Mouse (Mus musculus) forebrain, embryonic 15.5 days (tissue): Measurements from ENCODE around the gene Gm11096. TPM values are rescaled to one million over a fixed set of nuclear protein-coding genes. Genes with fewer than 3 reads are reported as not detected.

Experiments used
- ATAC-seq: fragments of 200-750 bp; cut with Nextera tagmentation; replicated peaks from 2 replicates; pipeline ENCODE4 v1.8.0; 2017; ENCODE audit warnings: mild to moderate bottlenecking, moderate TSS enrichment, moderate library complexity
- H3K27ac ChIP-seq: fragments of 300-500 bp; sonication (generic); replicated peaks from 2 replicates; pipeline ENCODE4 v1.5.1; 2015; ENCODE audit warnings: mild to moderate bottlenecking, inconsistent platforms
- H3K27me3 ChIP-seq: fragments of 300-500 bp; sonication (generic); 2 replicates; pipeline ENCODE4 v1.6.1; 2015; ENCODE audit warnings: inconsistent platforms
- H3K36me3 ChIP-seq: fragments of 300-500 bp; sonication (generic); 2 replicates; pipeline ENCODE4 v1.6.1; 2015; ENCODE audit warnings: mild to moderate bottlenecking, inconsistent platforms
- H3K4me1 ChIP-seq: fragments of 300-500 bp; sonication (generic); 2 replicates; pipeline ENCODE4 v1.6.1; 2015; ENCODE audit warnings: inconsistent platforms
- H3K4me2 ChIP-seq: fragments of 300-500 bp; sonication (generic); replicated peaks from 2 replicates; pipeline ENCODE4 v1.6.1; 2015; ENCODE audit warnings: mild to moderate bottlenecking, inconsistent platforms
- H3K4me3 ChIP-seq: fragments of 300-500 bp; sonication (generic); 2 replicates; pipeline ENCODE4 v1.5.1; 2015; ENCODE audit warnings: mild to moderate bottlenecking, inconsistent platforms
- H3K9ac ChIP-seq: fragments of 300-500 bp; sonication (generic); replicated peaks from 2 replicates; pipeline ENCODE4 v1.6.1; 2015; ENCODE audit warnings: mild to moderate bottlenecking, inconsistent platforms
- H3K9me3 ChIP-seq: fragments of 300-500 bp; sonication (generic); 2 replicates; pipeline ENCODE4 v1.6.1; 2016; ENCODE audit warnings: inconsistent platforms
- WGBS: fragments of 180-500 bp; shearing (Covaris S2); methylation state at CpG from one replicate; pipeline ENCODE4 v1.1.7; 2015; ENCODE audit warnings: mixed read lengths; 5-methylcytosine and 5-hydroxymethylcytosine counted together
- polyA plus RNA-seq: library from polyadenylated mRNA; unstranded; fragments of >200 nt; fragmentation: Nextera tagmentation; extraction: Ambion mirVana; gene quantifications from 2 replicates; pipeline ENCODE4 v1.2.1, GENCODE M21; 2015

The Gm11096 gene
- polyA plus RNA-seq, 1 experiment from 2014 or later: not detected

DNA sequence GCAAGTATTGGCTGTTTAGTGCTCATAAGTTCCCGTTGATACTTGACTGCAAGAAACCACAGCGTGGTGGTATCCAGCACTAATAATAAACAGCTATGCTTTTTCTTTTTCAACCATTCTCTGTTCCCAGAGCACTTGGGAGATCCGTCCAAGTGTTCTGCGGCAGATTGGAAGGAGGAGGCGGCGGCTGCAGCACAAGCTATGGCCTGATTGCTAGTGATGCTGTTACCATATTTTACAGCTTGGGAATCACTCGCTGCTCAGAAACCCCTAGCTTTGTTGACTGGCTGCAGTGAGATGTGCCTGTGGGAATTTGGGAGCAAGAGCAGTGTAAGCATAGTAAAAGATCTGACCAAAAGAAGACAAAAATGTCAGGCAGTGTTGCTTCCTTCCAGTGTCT lies 14.3 kb upstream of the Gm11096 start:
- 81% methylated on average over 7 of the region's 7 CpGs for whole genome bisulfite sequencing
- H3K4me1 ChIP-seq: no peaks in the 10 kb centered on the region
- no peak overlapping the region for H3K4me2 ChIP-seq
- no peak overlapping the region for H3K9ac ChIP-seq
- H3K27me3 ChIP-seq: no peaks in the 10 kb centered on the region
- no peaks in the 10 kb centered on the region for H3K36me3 ChIP-seq
- ATAC-seq: no peak
- H3K9me3 ChIP-seq: no peaks in the 10 kb centered on the region
- no peak overlapping the region for H3K4me3 ChIP-seq
- H3K27ac ChIP-seq: 0 out of 2 replicates have a peak overlapping the region, but pooled peaks have one; percentile 13

DNA sequence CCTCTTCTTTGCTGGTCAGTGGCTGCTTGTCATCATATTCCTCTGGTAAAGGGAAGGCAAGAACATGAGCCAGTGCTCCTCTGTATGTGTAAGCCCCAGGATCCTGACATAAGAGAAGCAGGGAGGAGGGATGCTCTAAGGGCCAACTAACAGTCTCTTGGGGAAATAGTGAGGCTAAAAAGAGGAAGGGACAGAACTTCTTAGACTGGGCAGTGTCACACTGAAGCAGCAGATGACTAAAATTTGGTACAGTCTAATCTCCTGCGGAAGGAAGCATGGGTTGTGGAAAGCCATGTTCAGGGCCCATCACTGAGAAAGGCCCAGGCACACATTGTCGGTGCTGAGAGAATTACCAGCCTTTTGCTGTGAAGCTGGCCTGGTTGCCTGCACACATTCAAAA lies 8.8 kb upstream of the Gm11096 start:
- ATAC-seq: no peak
- 0 out of 2 replicates have a peak, but pooled peaks cover 2% of the 10 kb centered on the region for H3K36me3 ChIP-seq
- no peak overlapping the region for H3K4me3 ChIP-seq
- H3K9ac ChIP-seq: no peak overlapping the region
- H3K4me2 ChIP-seq: no peak overlapping the region
- no peak overlapping the region for H3K27ac ChIP-seq
- 89% methylated on average over 2 of the region's 2 CpGs for WGBS
- no peaks in the 10 kb centered on the region for H3K9me3 ChIP-seq
- no peaks in the 10 kb centered on the region for H3K4me1 ChIP-seq
- H3K27me3 ChIP-seq: no peaks in the 10 kb centered on the region

DNA sequence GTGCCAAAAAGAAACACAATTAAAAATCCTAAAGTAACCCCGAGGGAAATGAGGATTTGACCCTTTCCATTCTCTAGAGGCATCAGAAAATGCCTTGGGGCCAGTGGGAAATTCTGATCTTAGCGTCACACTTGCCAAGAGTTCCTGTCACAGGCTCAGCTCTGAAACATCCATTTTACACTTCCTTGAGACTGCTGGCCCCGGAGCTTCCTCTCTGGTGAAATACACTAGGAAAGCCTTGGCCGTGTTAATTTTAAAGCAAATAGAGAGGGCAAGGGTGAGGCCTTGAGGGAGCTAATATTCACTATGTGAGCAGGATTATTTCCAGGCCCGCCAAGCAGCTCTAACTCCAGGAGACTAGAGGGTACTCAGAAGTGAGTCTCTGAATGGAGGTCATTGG lies 8.4 kb upstream of the Gm11096 start:
- Histone ChIP-seq H3K27me3 (no peaks in the 10 kb centered on the region), H3K36me3 (0 out of 2 replicates have a peak, but pooled peaks cover 2% of the 10 kb centered on the region), H3K27ac (no peak overlapping the region), H3K9me3 (no peaks in the 10 kb centered on the region), H3K9ac (no peak overlapping the region), H3K4me2 (no peak overlapping the region), H3K4me3 (no peak overlapping the region), H3K4me1 (no peaks in the 10 kb centered on the region)
- WGBS: 68% methylated on average over 5 of the region's 5 CpGs
- no peak for ATAC-seq

DNA sequence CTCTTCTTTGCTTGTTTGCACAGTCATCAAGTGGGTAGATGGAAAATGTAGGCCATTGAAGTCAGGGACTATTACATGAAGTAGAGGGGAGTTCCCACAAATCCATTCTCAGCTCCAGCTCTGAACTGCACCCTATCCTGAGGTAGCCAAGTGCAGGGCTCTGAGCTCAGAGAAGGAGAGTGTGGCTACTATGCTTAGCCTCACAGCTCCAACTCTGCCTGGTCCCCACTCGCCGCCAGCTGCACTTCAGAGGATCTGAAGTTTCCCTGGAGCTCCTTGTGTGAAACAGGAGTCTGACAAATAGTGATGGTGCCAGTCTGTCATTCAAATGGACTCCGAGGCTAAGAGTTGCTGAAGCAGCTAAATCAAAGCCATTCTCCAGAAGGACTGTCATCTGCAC lies 13.7 kb downstream of the Gm11096 start:
- Histone ChIP-seq H3K27ac (no peak overlapping the region), H3K4me1 (no peaks in the 10 kb centered on the region), H3K36me3 (no peaks in the 10 kb centered on the region), H3K9ac (no peak overlapping the region), H3K27me3 (no peaks in the 10 kb centered on the region), H3K9me3 (no peaks in the 10 kb centered on the region), H3K4me2 (no peak overlapping the region), H3K4me3 (no peak overlapping the region)
- ATAC-seq: no peak
- 66% methylated on average over 3 of the region's 3 CpGs for WGBS

DNA sequence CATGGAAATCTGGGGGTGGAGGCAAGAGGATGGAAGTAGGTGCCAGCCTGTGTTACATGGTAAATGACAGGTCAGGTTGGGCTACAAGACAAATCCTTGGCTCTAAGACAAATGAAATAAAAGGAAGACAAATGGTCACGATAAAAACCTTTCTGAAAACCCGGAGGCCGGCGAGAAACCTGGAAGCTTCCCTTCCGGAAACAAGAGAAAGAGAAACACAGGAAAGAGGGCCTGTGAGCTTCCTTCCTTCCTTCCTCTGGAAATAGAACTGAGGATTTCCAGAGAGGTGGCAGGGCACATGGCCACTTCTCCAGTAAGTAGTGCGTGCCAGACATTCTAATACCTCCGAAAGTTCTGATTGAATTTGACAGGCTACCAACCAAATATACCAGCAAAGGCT lies 14.4 kb downstream of the Gm11096 start:
- H3K9me3 ChIP-seq: no peaks in the 10 kb centered on the region
- whole genome bisulfite sequencing: 87% methylated on average over 7 of the region's 7 CpGs
- no peak for ATAC-seq

DNA sequence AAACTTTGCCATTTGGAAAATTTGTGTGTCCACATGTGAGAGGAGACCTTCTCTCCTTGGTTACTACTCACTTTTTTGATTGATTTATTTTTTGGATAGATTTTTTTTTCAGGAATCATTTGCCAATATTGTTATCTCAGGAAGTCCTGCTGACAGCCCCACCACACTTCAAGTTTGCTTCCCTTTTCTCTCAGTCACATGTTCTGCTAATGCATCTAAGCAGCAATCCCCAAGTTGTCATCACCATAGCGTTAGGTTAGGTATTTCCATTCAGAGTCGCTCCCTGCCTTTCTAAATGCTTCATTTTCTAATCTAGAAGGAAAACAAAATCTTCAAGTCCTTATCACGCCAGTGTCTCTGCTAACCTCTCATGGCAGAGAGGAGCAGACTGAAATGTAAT lies 17.8 kb downstream of the Gm11096 start:
- Histone ChIP-seq H3K4me1 (no peaks in the 10 kb centered on the region), H3K27ac (no peak overlapping the region), H3K36me3 (no peaks in the 10 kb centered on the region), H3K27me3 (no peaks in the 10 kb centered on the region), H3K4me3 (no peak overlapping the region), H3K9ac (no peak overlapping the region), H3K9me3 (no peaks in the 10 kb centered on the region), H3K4me2 (no peak overlapping the region)
- ATAC-seq: no peak
- 89% methylated on average over 3 of the region's 3 CpGs for WGBS

More for the DNA sequence above, 14.4 kb downstream of the Gm11096 start:
- H3K4me2 ChIP-seq: no peak overlapping the region
- no peaks in the 10 kb centered on the region for H3K36me3 ChIP-seq
- H3K27ac ChIP-seq: no peak overlapping the region
- no peaks in the 10 kb centered on the region for H3K4me1 ChIP-seq
- no peak overlapping the region for H3K4me3 ChIP-seq
- H3K27me3 ChIP-seq: no peaks in the 10 kb centered on the region
- H3K9ac ChIP-seq: no peak overlapping the region

DNA sequence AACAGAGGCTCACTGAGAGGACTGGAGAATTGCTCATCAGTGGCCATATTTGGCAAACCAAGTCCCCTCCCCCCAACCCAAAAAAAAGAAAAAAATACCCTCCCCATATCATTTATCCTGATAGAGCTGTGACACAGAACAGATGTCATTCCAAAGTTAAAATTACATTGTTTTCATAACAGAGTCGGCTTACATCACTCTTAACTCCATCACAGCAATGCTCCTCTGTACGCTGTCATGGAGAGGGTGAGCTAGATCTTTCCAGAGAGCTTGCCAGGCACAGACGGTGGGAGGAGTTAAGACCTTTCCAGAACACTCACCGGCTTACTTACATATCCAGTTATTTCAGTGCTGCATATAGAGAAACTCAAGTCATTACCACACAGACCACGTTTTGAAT lies 27.4 kb downstream of the Gm11096 start:
- no peak for ATAC-seq
- Histone ChIP-seq H3K4me2 (no peak overlapping the region), H3K27me3 (no peaks in the 10 kb centered on the region), H3K27ac (no peak overlapping the region), H3K4me1 (peaks cover 16% of the 10 kb centered on the region), H3K36me3 (no peaks in the 10 kb centered on the region), H3K9me3 (no peaks in the 10 kb centered on the region), H3K4me3 (no peak overlapping the region), H3K9ac (no peak overlapping the region)
- 82% methylated on average over 5 of the region's 5 CpGs for WGBS

DNA sequence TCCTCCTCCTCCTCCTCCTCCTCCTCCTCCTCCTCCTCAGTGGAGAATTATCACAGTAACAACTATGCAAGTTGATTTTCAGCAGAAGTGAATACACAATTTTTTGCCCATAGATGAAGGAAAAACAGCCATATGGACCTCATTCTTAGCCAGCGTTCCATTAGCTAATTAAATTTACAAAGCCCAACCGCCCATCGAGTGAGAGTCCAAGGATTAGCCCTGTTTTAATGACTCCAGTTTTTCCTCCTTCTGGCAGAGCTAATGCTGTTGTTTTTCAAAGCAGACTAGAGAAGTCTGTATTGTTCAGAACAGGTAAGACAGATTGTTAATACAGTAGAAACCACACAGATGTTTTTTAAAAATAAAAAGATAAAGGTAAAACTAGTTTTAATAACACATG lies 31.8 kb downstream of the Gm11096 start:
- Histone ChIP-seq H3K27ac (no peak overlapping the region), H3K4me1 (peaks cover 18% of the 10 kb centered on the region), H3K36me3 (no peaks in the 10 kb centered on the region), H3K27me3 (no peaks in the 10 kb centered on the region), H3K4me3 (no peak overlapping the region), H3K9me3 (no peaks in the 10 kb centered on the region), H3K9ac (no peak overlapping the region), H3K4me2 (no peak overlapping the region)
- peak; percentile 64 for ATAC-seq
- 13% methylated on average over 3 of the region's 3 CpGs for WGBS

DNA sequence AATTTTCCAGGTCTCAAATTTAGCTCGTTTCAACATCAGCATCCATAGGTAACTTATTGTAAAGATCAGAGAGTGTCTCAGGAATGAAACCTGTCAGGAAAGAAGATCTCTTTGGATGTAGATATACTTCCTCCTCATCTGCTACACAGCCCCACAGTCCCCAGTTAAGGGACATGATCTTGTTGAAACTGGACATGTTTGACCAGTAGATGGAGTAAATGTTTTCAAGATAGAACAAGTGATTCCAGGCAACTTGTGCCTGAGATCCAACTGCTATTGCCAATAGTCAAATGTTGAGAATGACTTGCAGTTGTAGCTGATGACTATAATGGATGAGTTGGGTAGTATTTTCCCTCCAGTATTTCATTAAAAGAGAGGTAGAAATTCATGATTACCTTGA lies 35.9 kb downstream of the Gm11096 start:
- no peak overlapping the region for H3K9ac ChIP-seq
- WGBS: 84% methylated on average over 1 of the region's 1 CpGs

DNA sequence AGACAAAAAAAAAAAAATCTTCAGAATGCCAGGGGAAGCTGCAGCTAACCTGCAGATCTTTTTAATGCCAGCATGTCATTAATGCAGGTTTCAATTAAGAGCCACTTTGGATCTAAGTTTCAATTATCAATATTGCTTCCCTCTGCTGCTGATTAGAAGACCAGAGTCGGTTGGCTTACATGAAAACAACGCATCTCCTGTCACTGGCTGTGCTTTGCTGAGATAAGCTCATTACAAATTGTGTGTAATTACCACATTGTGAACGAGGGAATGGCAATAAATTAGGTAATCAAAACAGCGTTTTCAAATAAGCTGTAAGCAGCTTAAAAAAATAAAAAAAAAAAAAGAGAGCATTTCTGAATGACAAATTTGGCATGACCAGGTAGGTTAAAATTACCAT lies 38.2 kb downstream of the Gm11096 start:
- Histone ChIP-seq H3K27ac (no peak overlapping the region), H3K4me3 (no peak overlapping the region), H3K9me3 (no peaks in the 10 kb centered on the region), H3K36me3 (no peaks in the 10 kb centered on the region), H3K27me3 (no peaks in the 10 kb centered on the region), H3K9ac (no peak overlapping the region), H3K4me2 (peak overlapping the region; percentile 17), H3K4me1 (peaks cover 24% of the 10 kb centered on the region)
- 21% methylated on average over 4 of the region's 4 CpGs for WGBS
- no peak for ATAC-seq

More for the DNA sequence above, 35.9 kb downstream of the Gm11096 start:
- H3K9me3 ChIP-seq: no peaks in the 10 kb centered on the region
- H3K4me3 ChIP-seq: no peak overlapping the region
- H3K4me1 ChIP-seq: peaks cover 29% of the 10 kb centered on the region
- H3K4me2 ChIP-seq: no peak overlapping the region
- H3K36me3 ChIP-seq: no peaks in the 10 kb centered on the region
- no peak overlapping the region for H3K27ac ChIP-seq
- H3K27me3 ChIP-seq: no peaks in the 10 kb centered on the region
- ATAC-seq: no peak

DNA sequence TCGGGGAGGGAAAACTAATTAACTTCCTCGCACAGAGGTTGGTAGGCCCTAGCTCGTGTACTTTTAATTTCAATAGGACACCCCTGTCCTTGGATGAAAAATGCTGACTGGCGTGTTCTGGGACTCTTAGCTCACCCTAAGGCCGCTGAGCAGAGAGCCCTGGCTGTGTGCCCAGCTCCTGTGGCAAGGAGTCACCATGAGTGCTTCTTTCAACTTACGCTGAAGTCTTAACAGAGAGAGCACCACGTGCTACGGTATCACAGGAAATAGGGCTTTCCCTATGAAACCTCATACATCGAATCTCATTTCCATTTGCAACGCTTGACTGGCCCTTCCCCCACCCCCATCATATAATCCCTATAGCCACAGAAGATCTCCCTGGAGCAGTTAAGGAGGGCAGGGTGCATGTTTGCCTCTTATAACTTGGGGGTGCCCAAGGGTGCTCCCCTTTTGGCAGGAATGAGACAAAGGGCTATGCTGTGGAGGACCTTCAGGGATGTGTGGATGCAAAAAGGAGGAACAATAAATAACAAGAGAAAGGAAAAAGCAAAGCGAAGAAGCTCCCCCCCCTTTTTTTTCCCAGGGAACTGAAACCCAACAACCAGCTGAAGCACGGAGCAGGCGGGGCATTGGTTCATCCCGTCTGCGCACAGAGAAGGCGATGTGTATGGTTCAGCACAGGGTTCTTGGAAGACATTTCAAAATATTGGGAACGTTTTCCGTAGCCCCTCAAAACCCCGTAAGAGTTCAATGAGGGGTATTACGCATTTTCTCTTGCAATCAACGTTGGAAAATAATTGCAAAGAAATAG lies 39.0 kb downstream of the Gm11096 start:
- peak; percentile 77 for ATAC-seq
- H3K27me3 ChIP-seq: no peaks in the 10 kb centered on the region
- no peak overlapping the region for H3K9ac ChIP-seq
- peak overlapping the region; percentile 17 for H3K4me2 ChIP-seq
- no peak overlapping the region for H3K4me3 ChIP-seq
- peaks cover 23% of the 10 kb centered on the region for H3K4me1 ChIP-seq
- 46% methylated on average over 21 of the region's 21 CpGs for WGBS
- peak overlapping the region; percentile 28; the same call in 1 of the 2 replicates for H3K27ac ChIP-seq
- H3K9me3 ChIP-seq: no peaks in the 10 kb centered on the region
- H3K36me3 ChIP-seq: no peaks in the 10 kb centered on the region

DNA sequence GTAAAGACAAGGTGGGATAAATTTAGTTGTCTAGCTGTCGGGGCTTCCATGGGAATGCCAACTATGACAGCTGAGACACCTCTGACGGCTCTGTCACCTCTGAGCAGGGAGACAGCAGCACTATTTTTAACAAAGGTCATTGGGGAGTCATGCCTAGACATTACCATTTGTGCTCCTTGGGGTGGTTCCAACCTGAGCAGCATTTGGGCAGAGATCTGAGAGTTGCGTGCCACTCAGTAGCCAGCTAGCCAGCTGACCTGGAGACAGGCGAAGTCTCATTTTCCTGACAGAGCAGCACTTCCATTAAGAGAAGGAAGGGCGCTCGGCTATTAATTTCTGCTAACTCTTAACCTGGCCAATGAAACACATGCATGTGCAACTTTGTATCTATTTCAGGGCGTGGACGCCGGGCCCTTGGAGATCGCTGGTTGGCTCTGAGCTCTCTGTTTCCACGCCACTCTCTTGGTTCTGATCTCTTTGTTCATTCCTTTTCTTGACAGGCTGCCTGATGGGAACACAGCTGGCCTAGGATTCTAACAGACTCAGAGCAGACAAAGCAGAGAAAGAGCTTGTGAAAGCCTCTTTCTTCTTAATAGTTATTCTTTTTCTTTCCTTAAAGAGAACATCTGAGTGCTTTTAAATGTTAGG lies 40.4 kb downstream of the Gm11096 start:
- Histone ChIP-seq H3K4me3 (no peak overlapping the region), H3K9me3 (no peaks in the 10 kb centered on the region), H3K4me2 (no peak overlapping the region), H3K9ac (no peak overlapping the region), H3K27me3 (no peaks in the 10 kb centered on the region), H3K27ac (peak overlapping the region; percentile 32; the same call in 1 of the 2 replicates), H3K4me1 (peaks cover 26% of the 10 kb centered on the region), H3K36me3 (no peaks in the 10 kb centered on the region)
- no peak for ATAC-seq
- WGBS: 54% methylated on average over 11 of the region's 11 CpGs
